Comparison of ENCODE assay signal across 16 mouse cellular contexts in genomic region chr6:120625081-120625480, GRCm38 (mm10). TPM values are rescaled to one million over a fixed set of nuclear protein-coding genes. Genes with fewer than 3 reads are reported as not detected.
A peak's percentile ranks its signal among the peaks of the same experiment; 100 is the strongest.
DNase-seq lines count a peak whose midpoint lies in the region; ATAC-seq and TF ChIP-seq lines count a peak whose summit lies in the region.
"Had no signal": no experiment of that assay in that cellular context is flagged by ENCODE, and none has a peak within 500 bp of the region (broad histone marks: within the 10 kb centered on the region; RNA-seq: fewer than 3 reads in every experiment).

No protein-coding gene starts in this region.

- no peaks in the 10 kb centered on the region for H3K36me3 ChIP-seq in liver, postnatal 0 days (replicated peaks; ENCODE audit: insufficient read depth, low read length)
- no peaks in the 10 kb centered on the region for H3K36me3 ChIP-seq in midbrain, embryonic 16.5 days (ENCODE audit: control insufficient read depth, insufficient read depth, low read length)
- H3K36me3 ChIP-seq: embryonic facial prominence, embryonic 12.5 days; G1E; heart, embryonic 13.5 days; hindbrain, embryonic 15.5 days; midbrain, embryonic 12.5 days had no signal

- no peak overlapping the region for H3K27ac ChIP-seq in liver, postnatal 0 days (ENCODE audit: low read depth)
- H3K27ac ChIP-seq in midbrain, embryonic 16.5 days (ENCODE audit: low read length), result no peak overlapping the region
- H3K27ac ChIP-seq: embryonic facial prominence, embryonic 12.5 days; gastrocnemius, adult 2 months; heart, embryonic 13.5 days; hindbrain, embryonic 15.5 days; midbrain, embryonic 12.5 days had no signal

- H3K9me3 ChIP-seq in liver, postnatal 0 days (ENCODE audit: low read length), result no peaks in the 10 kb centered on the region
- H3K9me3 ChIP-seq in midbrain, embryonic 16.5 days (replicated peaks; ENCODE audit: control insufficient read depth, low read length, poor library complexity, severe bottlenecking), result no peaks in the 10 kb centered on the region
- H3K9me3 ChIP-seq: embryonic facial prominence, embryonic 12.5 days; G1E; heart, embryonic 13.5 days; hindbrain, embryonic 15.5 days; midbrain, embryonic 12.5 days had no signal

- ATAC-seq in liver, postnatal 0 days, result peak; percentile 29; the same call in 1 of the 2 replicates
- no peak for ATAC-seq in midbrain, embryonic 16.5 days

- no peak overlapping the region; the same call in 1 of the 2 replicates for H3K9ac ChIP-seq in liver, postnatal 0 days (replicated peaks)
- H3K9ac ChIP-seq in midbrain, embryonic 16.5 days (ENCODE audit: low read depth, low read length), result no peak overlapping the region
- H3K9ac ChIP-seq: embryonic facial prominence, embryonic 12.5 days; heart, embryonic 13.5 days; hindbrain, embryonic 15.5 days; midbrain, embryonic 12.5 days had no signal

- no peaks in the 10 kb centered on the region for H3K27me3 ChIP-seq in liver, postnatal 0 days (ENCODE audit: insufficient read depth, low read length)
- no peaks in the 10 kb centered on the region for H3K27me3 ChIP-seq in midbrain, embryonic 16.5 days (ENCODE audit: control insufficient read depth, insufficient read depth, low read depth, low read length)
- H3K27me3 ChIP-seq: embryonic facial prominence, embryonic 12.5 days; heart, embryonic 13.5 days; hindbrain, embryonic 15.5 days; midbrain, embryonic 12.5 days had no signal

- H3K4me2 ChIP-seq in liver, postnatal 0 days (ENCODE audit: low read depth, low read length), result no peak overlapping the region
- no peak overlapping the region for H3K4me2 ChIP-seq in midbrain, embryonic 16.5 days (ENCODE audit: low read length)
- H3K4me2 ChIP-seq: embryonic facial prominence, embryonic 12.5 days; heart, embryonic 13.5 days; hindbrain, embryonic 15.5 days; midbrain, embryonic 12.5 days had no signal

- TF ChIP-seq CTCF in liver, postnatal 0 days (IDR thresholded peaks at IDR 0.05; ENCODE audit: low read depth), result no peak

- no peak for TF ChIP-seq EP300 in liver, postnatal 0 days (IDR thresholded peaks at IDR 0.05; ENCODE audit: low read depth)

- H3K4me1 ChIP-seq in liver, postnatal 0 days (ENCODE audit: insufficient read depth), result peaks cover 18% of the 10 kb centered on the region
- no peaks in the 10 kb centered on the region for H3K4me1 ChIP-seq in midbrain, embryonic 16.5 days (ENCODE audit: control insufficient read depth, insufficient read depth, low read length)
- H3K4me1 ChIP-seq: embryonic facial prominence, embryonic 12.5 days; heart, embryonic 13.5 days; hindbrain, embryonic 15.5 days; midbrain, embryonic 12.5 days had no signal

- no peak overlapping the region for H3K4me3 ChIP-seq in liver, postnatal 0 days (ENCODE audit: low read depth, low read length)
- no peak overlapping the region for H3K4me3 ChIP-seq in midbrain, embryonic 16.5 days (ENCODE audit: low read depth, low read length)
- H3K4me3 ChIP-seq: embryonic facial prominence, embryonic 12.5 days; gastrocnemius, adult 2 months; heart, embryonic 13.5 days; hindbrain, embryonic 15.5 days; midbrain, embryonic 12.5 days had no signal

- DNase-seq in heart, postnatal 14 days, result peak; percentile 10 to 19
- DNase-seq in heart, postnatal 10 days, result no peak
- DNase-seq in testis, postnatal 10 days (ENCODE audit: low spot score), result peak; percentile 54
- DNase-seq in testis, postnatal 14 days (ENCODE audit: low spot score), result no peak
- DNase-seq in kidney, adult 9 months, result peak; percentile 59
- DNase-seq in liver, postnatal 0 days, result peak; percentile 34
- DNase-seq in gastrocnemius, adult 18-20 months (ENCODE audit: low spot score), result no peak
- DNase-seq: cerebellum, adult 9-11 months; gastrocnemius, adult 2 months; retina, postnatal 1 day had no signal

- WGBS in liver, postnatal 0 days (ENCODE audit: insufficient replicate concordance), result 25% methylated on average over 8 of the region's 8 CpGs
- 45% methylated on average over 8 of the region's 8 CpGs for WGBS in midbrain, embryonic 16.5 days

- intact Hi-C loops in heart, postnatal 14 days (cut with DNase I), result no loop called here
- intact Hi-C loops in heart, postnatal 10 days (cut with DNase I), result no loop called here

RNA-seq across cellular contexts. Expression of gene Cecr2, which starts 41.1 kb away (rescaled TPM):
- total RNA-seq in heart, postnatal 14 days (2021), result 10 to 100 TPM; 13.4 to 17.1 TPM
- total RNA-seq in heart, postnatal 10 days (2021), result 10 to 100 TPM; 10.1 to 18.8 TPM
- polyA plus RNA-seq in liver, postnatal 0 days (2015; fragmentation: Nextera tagmentation; extraction: Ambion mirVana), result 4.7 and 5.0 TPM in 2 replicates
- total RNA-seq in gastrocnemius, adult 18-20 months (2021), result 1 to 10 TPM; 7.4 to 10.0 TPM
- 1.3 and 1.6 TPM in 2 replicates for polyA plus RNA-seq in midbrain, embryonic 16.5 days (2015; fragmentation: Nextera tagmentation; extraction: Ambion mirVana)

Comparison
In these comparisons a context has a peak if more than half of its experiments do, and no peak if none do; other contexts are left out.
1. DNase-seq: peak in heart, postnatal 14 days (2 of 2), testis, postnatal 10 days (single experiment), kidney, adult 9 months (single experiment) and liver, postnatal 0 days (single experiment); none in heart, postnatal 10 days (0 of 2), testis, postnatal 14 days (single experiment) and gastrocnemius, adult 18-20 months (single experiment).